Mouse (Mus musculus) G1E (cell line): ENCODE results near the gene Rbm48. TPM values are rescaled to one million over a fixed set of nuclear protein-coding genes. Genes with fewer than 3 reads are reported as not detected.
"Not testable (repeated sequence)": the region's sequence is repeated elsewhere in the genome, so short reads cannot be mapped to it uniquely, and the experiment has no call there.

Source experiments
- ATAC-seq: 2 replicates; pipeline ENCODE4 v1.8.0; 2016; ENCODE audit warnings: mild to moderate bottlenecking; ENCODE audit not compliant: insufficient number of reproducible peaks, poor library complexity, low FRiP score, severe bottlenecking; ENCODE audit errors: extremely low read depth
- DNase-seq: peaks from one replicate; pipeline ENCODE4 v3.0.0; 2012; ENCODE audit warnings: low spot score
- H3K27me3 ChIP-seq: 2 replicates; pipeline ENCODE4 v1.6.1; 2012; ENCODE audit warnings: mild to moderate bottlenecking, low read length, inconsistent platforms; ENCODE audit not compliant: insufficient read depth
- H3K36me3 ChIP-seq: replicated peaks from 2 replicates; pipeline ENCODE3; 2012; ENCODE audit warnings: mild to moderate bottlenecking, inconsistent platforms
- H3K4me1 ChIP-seq: 2 replicates; pipeline ENCODE4 v1.6.1; 2012; ENCODE audit warnings: low read depth, low read length, inconsistent platforms, mixed read lengths; ENCODE audit not compliant: insufficient read depth
- H3K4me3 ChIP-seq: 2 replicates; pipeline ENCODE4 v1.5.1; 2012; ENCODE audit warnings: low read depth, mild to moderate bottlenecking, inconsistent platforms, low read length, moderate library complexity, mixed read lengths
- H3K9me3 ChIP-seq: replicated peaks from 2 replicates; pipeline ENCODE4 v1.6.1; 2012; ENCODE audit warnings: inconsistent platforms
- CTCF ChIP-seq: IDR thresholded peaks from 2 replicates; pipeline ENCODE4 v1.5.1; 2012; ENCODE audit warnings: low read depth, low read length, inconsistent platforms, mixed read lengths
- GATA1 ChIP-seq: IDR thresholded peaks from 2 replicates; pipeline ENCODE4 v1.6.1; 2012; ENCODE audit warnings: borderline replicate concordance, low read length, inconsistent platforms, mixed read lengths
- GATA2 ChIP-seq: IDR thresholded peaks from 2 replicates; pipeline ENCODE4 v1.6.1; 2012; ENCODE audit warnings: low read depth, low read length, inconsistent platforms, borderline replicate concordance
- POLR2AphosphoS5 ChIP-seq: IDR thresholded peaks from 2 replicates; pipeline ENCODE4 v1.6.1; 2012; ENCODE audit warnings: low read depth, low read length, inconsistent platforms; ENCODE audit not compliant: insufficient replicate concordance
- TAL1 ChIP-seq: conservative IDR thresholded peaks from 2 replicates; pipeline ENCODE4 v1.6.1; 2012; ENCODE audit warnings: low read depth, low read length, inconsistent platforms, mixed read lengths
- polyA plus RNA-seq: library from polyadenylated mRNA; stranded (reverse); fragments of >175 nt; gene quantifications from 2 replicates; pipeline ENCODE4 v1.2.3, GENCODE M21; 2012
- total RNA-seq, 2 experiments: library from RNA; stranded (forward) in 1 of 2; stranded (reverse) in 1 of 2; fragments of 200-1000 nt in 1 of 2; fragments of >200 nt in 1 of 2; fragmentation: Nextera tagmentation in 1 of 2; gene quantifications; 2 replicates each; pipeline ENCODE4 v1.2.3; 2014 to 2017

The Rbm48 gene
- total and polyA plus RNA-seq, 3 experiments, result 4.0 to 60.5 (median 38.8) TPM

GRCm38 (mm10) chr5:3631512-3632271 lies 35.3 kb upstream of the Rbm48 start:
- ATAC-seq (no peak), DNase-seq (no peak)
- no peaks in the 10 kb centered on the region for H3K27me3 ChIP-seq
- H3K4me1 ChIP-seq, result peaks cover 18% of the 10 kb centered on the region
- no peaks in the 10 kb centered on the region for H3K9me3 ChIP-seq
- no peak for TF ChIP-seq GATA2
- TF ChIP-seq GATA1, result no peak
- TF ChIP-seq CTCF, result no peak
- no peak for TF ChIP-seq TAL1
- TF ChIP-seq POLR2AphosphoS5, result no peak
- no peak overlapping the region for H3K4me3 ChIP-seq
- H3K36me3 ChIP-seq, result peaks cover 68% of the 10 kb centered on the region

GRCm38 (mm10) chr5:3630055-3630454 lies 33.7 kb upstream of the Rbm48 start:
- no peaks in the 10 kb centered on the region for H3K9me3 ChIP-seq
- no peak for ATAC-seq
- H3K36me3 ChIP-seq, result peaks cover 71% of the 10 kb centered on the region

GRCm38 (mm10) chr5:3620486-3620885 lies 24.1 kb upstream of the Rbm48 start:
- peaks cover 75% of the 10 kb centered on the region for H3K36me3 ChIP-seq
- H3K27me3 ChIP-seq, result no peaks in the 10 kb centered on the region
- no peak for ATAC-seq
- DNase-seq, result no peak
- TF ChIP-seq CTCF, result no peak
- TF ChIP-seq GATA2, result no peak
- no peak for TF ChIP-seq TAL1
- TF ChIP-seq GATA1, result no peak
- no peak for TF ChIP-seq POLR2AphosphoS5
- H3K9me3 ChIP-seq, result no peaks in the 10 kb centered on the region
- no peak overlapping the region for H3K4me3 ChIP-seq
- no peaks in the 10 kb centered on the region for H3K4me1 ChIP-seq

More at GRCm38 (mm10) chr5:3630055-3630454, 33.7 kb upstream of the Rbm48 start:
- Histone ChIP-seq H3K27me3 (no peaks in the 10 kb centered on the region), H3K4me1 (peaks cover 15% of the 10 kb centered on the region), H3K4me3 (no peak overlapping the region)
- DNase-seq, result no peak
- TF ChIP-seq GATA2, result no peak

GRCm38 (mm10) chr5:3611835-3612234 lies 15.4 kb upstream of the Rbm48 start:
- not testable (repeated sequence) for H3K27me3 ChIP-seq, ATAC-seq, H3K4me1 ChIP-seq, H3K9me3 ChIP-seq, H3K4me3 ChIP-seq, DNase-seq
- peaks cover 57% of the 10 kb centered on the region for H3K36me3 ChIP-seq

GRCm38 (mm10) chr5:3609241-3609640 lies 12.9 kb upstream of the Rbm48 start:
- ATAC-seq (no peak), DNase-seq (no peak)
- H3K4me3 ChIP-seq, result no peak overlapping the region
- H3K4me1 ChIP-seq, result no peaks in the 10 kb centered on the region
- H3K27me3 ChIP-seq, result no peaks in the 10 kb centered on the region
- H3K9me3 ChIP-seq, result no peaks in the 10 kb centered on the region
- H3K36me3 ChIP-seq, result peaks cover 63% of the 10 kb centered on the region
- TF ChIP-seq CTCF (no peak), POLR2AphosphoS5 (no peak), TAL1 (no peak), GATA2 (no peak), GATA1 (no peak)

DNA sequence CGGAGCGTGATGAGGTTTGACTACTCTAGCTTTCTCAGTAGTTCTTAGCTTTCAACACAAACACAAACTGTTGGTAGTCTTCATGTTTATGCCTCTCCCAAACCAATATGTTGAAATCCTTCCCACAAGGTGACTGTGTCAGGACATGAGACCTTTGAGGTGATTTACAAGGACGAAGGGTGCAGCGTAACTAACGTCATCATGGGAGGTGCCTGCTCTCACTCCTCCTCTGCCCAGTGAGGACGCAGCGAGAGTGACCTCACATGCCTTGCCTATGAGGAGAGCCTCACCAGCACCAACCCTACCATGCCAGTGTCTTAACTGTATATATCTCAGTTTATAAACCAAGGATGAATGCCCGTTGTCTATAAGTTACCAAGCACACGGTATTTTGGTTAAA lies 10.7 kb upstream of the Rbm48 start:
- Histone ChIP-seq H3K9me3 (no peaks in the 10 kb centered on the region), H3K27me3 (no peaks in the 10 kb centered on the region), H3K4me3 (no peak overlapping the region), H3K36me3 (peaks cover 64% of the 10 kb centered on the region), H3K4me1 (no peaks in the 10 kb centered on the region)
- ATAC-seq, result no peak
- no peak for DNase-seq
- TF ChIP-seq GATA1, result no peak
- no peak for TF ChIP-seq GATA2
- no peak for TF ChIP-seq TAL1
- no peak for TF ChIP-seq POLR2AphosphoS5
- TF ChIP-seq CTCF, result no peak

- peaks cover 18% of the 10 kb centered on the region for H3K4me1 ChIP-seq
- no peaks in the 10 kb centered on the region for H3K27me3 ChIP-seq
- ATAC-seq (no peak), DNase-seq (no peak)
- H3K9me3 ChIP-seq, result no peaks in the 10 kb centered on the region
- no peak overlapping the region for H3K4me3 ChIP-seq
- no peak for TF ChIP-seq POLR2AphosphoS5
- TF ChIP-seq CTCF, result no peak
- TF ChIP-seq GATA2, result no peak
- TF ChIP-seq TAL1, result no peak
- no peak for TF ChIP-seq GATA1
- H3K36me3 ChIP-seq, result peaks cover 45% of the 10 kb centered on the region
These were observed 4.4 kb upstream of the Rbm48 start for GRCm38 (mm10) chr5:3600790-3601189.
